ENCODE assay signal across 24 mouse cellular contexts in the genomic region with DNA sequence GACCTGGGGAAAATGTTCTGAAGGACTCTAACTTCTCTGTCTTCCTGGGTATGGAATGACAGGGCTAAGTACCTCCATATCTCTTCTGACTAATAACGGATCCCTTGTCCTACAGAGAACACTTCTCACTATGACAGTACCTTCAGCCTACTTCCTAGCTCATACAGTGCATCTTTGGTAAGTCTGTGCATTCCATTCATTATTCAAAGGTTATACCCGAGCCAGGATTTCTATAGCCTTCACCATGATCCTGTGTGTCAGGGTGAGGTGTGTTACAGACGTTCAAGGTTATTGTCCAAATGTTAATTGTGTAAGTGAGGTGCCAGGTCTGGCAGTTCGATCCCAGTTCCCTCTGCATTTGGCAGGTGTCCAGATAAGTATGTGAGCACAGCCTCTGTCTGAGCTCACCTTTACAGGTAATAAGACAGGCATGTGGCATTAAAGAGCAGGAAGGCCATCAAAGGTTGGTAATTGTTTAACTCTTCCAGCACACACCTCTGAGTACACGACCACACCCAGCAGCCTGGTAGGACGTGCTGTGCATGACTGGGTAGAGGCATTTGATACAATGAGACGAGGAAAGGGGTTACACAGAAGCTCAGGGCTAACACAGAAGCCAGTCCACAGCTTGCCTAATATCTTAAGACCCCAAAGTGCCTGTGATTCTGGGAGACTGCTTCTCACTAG.
DNase-seq lines count a peak whose midpoint lies in the region; ATAC-seq and TF ChIP-seq lines count a peak whose summit lies in the region.
"Had no signal": no experiment of that assay in that cellular context is flagged by ENCODE, and none has a peak within 500 bp of the region (broad histone marks: within the 10 kb centered on the region; RNA-seq: fewer than 3 reads in every experiment).

No protein-coding gene starts in this region.

- H3K9ac ChIP-seq in kidney, embryonic 16.5 days (replicated peaks; ENCODE audit: low read length), result no peak overlapping the region
- H3K9ac ChIP-seq in intestine, embryonic 14.5 days (ENCODE audit: low read length), result no peak overlapping the region
- H3K9ac ChIP-seq in intestine, postnatal 0 days (ENCODE audit: low read depth, low read length), result no peak overlapping the region
- H3K9ac ChIP-seq in stomach, embryonic 15.5 days, result no peak overlapping the region
- H3K9ac ChIP-seq in forebrain, embryonic 15.5 days (replicated peaks), result no peak overlapping the region
- H3K9ac ChIP-seq: heart, embryonic 12.5 days; heart, embryonic 15.5 days; hindbrain, embryonic 13.5 days had no signal

- no peaks in the 10 kb centered on the region for H3K9me3 ChIP-seq in kidney, embryonic 16.5 days (ENCODE audit: low read length)
- H3K9me3 ChIP-seq in intestine, embryonic 14.5 days (ENCODE audit: control insufficient read depth, low read length), result no peaks in the 10 kb centered on the region
- H3K9me3 ChIP-seq in intestine, postnatal 0 days (ENCODE audit: control insufficient read depth), result no peaks in the 10 kb centered on the region
- H3K9me3 ChIP-seq in stomach, embryonic 15.5 days, result no peaks in the 10 kb centered on the region
- H3K9me3 ChIP-seq in forebrain, embryonic 15.5 days, result no peaks in the 10 kb centered on the region
- H3K9me3 ChIP-seq: heart, embryonic 12.5 days; heart, embryonic 15.5 days; hindbrain, embryonic 10.5 days; hindbrain, embryonic 13.5 days had no signal

- H3K27me3 ChIP-seq in kidney, embryonic 16.5 days (ENCODE audit: insufficient read depth, low read length), result no peaks in the 10 kb centered on the region
- no peaks in the 10 kb centered on the region for H3K27me3 ChIP-seq in intestine, embryonic 14.5 days (replicated peaks; ENCODE audit: control insufficient read depth, insufficient read depth, low read length)
- H3K27me3 ChIP-seq in intestine, postnatal 0 days (replicated peaks; ENCODE audit: control insufficient read depth, insufficient read depth, low read length), result no peaks in the 10 kb centered on the region
- no peaks in the 10 kb centered on the region for H3K27me3 ChIP-seq in stomach, embryonic 15.5 days (replicated peaks)
- no peaks in the 10 kb centered on the region for H3K27me3 ChIP-seq in forebrain, embryonic 15.5 days
- H3K27me3 ChIP-seq: heart, embryonic 12.5 days; heart, embryonic 15.5 days; hindbrain, embryonic 13.5 days had no signal

- no peak overlapping the region for H3K4me2 ChIP-seq in kidney, embryonic 16.5 days (replicated peaks; ENCODE audit: low read depth, low read length)
- H3K4me2 ChIP-seq in intestine, embryonic 14.5 days (ENCODE audit: low read length), result no peak overlapping the region
- H3K4me2 ChIP-seq in intestine, postnatal 0 days (replicated peaks; ENCODE audit: low read depth), result no peak overlapping the region
- no peak overlapping the region for H3K4me2 ChIP-seq in stomach, embryonic 15.5 days
- no peak overlapping the region for H3K4me2 ChIP-seq in forebrain, embryonic 15.5 days (replicated peaks)
- H3K4me2 ChIP-seq: heart, embryonic 12.5 days; heart, embryonic 15.5 days; hindbrain, embryonic 13.5 days had no signal

- no peak for TF ChIP-seq CTCF in intestine, postnatal 0 days (IDR thresholded peaks at IDR 0.05; ENCODE audit: low read depth)
- no peak for TF ChIP-seq CTCF in gastrocnemius, adult 2 months (IDR thresholded peaks at IDR 0.05)

- no peaks in the 10 kb centered on the region for H3K4me1 ChIP-seq in kidney, embryonic 16.5 days (ENCODE audit: insufficient read depth, low read length)
- H3K4me1 ChIP-seq in intestine, embryonic 14.5 days (replicated peaks; ENCODE audit: control insufficient read depth, insufficient read depth, low read length), result no peaks in the 10 kb centered on the region
- H3K4me1 ChIP-seq in intestine, postnatal 0 days (replicated peaks; ENCODE audit: control insufficient read depth, insufficient read depth, low read length), result no peaks in the 10 kb centered on the region; the same call in 1 of the 2 replicates
- no peaks in the 10 kb centered on the region for H3K4me1 ChIP-seq in stomach, embryonic 15.5 days
- no peaks in the 10 kb centered on the region for H3K4me1 ChIP-seq in forebrain, embryonic 15.5 days
- H3K4me1 ChIP-seq: heart, embryonic 12.5 days; heart, embryonic 15.5 days; hindbrain, embryonic 10.5 days; hindbrain, embryonic 13.5 days had no signal

- WGBS in kidney, embryonic 16.5 days, result 55% methylated on average over 7 of the region's 7 CpGs
- 72% methylated on average over 7 of the region's 7 CpGs for WGBS in intestine, embryonic 14.5 days
- WGBS in intestine, postnatal 0 days, result 35% methylated on average over 7 of the region's 7 CpGs
- WGBS in stomach, embryonic 15.5 days, result 57% methylated on average over 7 of the region's 7 CpGs
- 77% methylated on average over 7 of the region's 7 CpGs for WGBS in forebrain, embryonic 15.5 days

- intact Hi-C loops in gastrocnemius, adult 2 months (cut with DNase I), result no loop called here

- H3K27ac ChIP-seq in kidney, embryonic 16.5 days (ENCODE audit: low read length), result no peak overlapping the region
- peak overlapping the region; percentile 9; the same call in 1 of the 2 replicates for H3K27ac ChIP-seq in intestine, embryonic 14.5 days (ENCODE audit: low read depth)
- no peak overlapping the region for H3K27ac ChIP-seq in intestine, postnatal 0 days (ENCODE audit: low read depth, low read length)
- H3K27ac ChIP-seq in stomach, embryonic 15.5 days, result peak overlapping the region; percentile 50
- H3K27ac ChIP-seq in gastrocnemius, adult 2 months, result no peak overlapping the region
- H3K27ac ChIP-seq in forebrain, embryonic 15.5 days (replicated peaks), result no peak overlapping the region
- H3K27ac ChIP-seq: heart, embryonic 15.5 days; hindbrain, embryonic 10.5 days; hindbrain, embryonic 13.5 days had no signal

- H3K4me3 ChIP-seq in kidney, embryonic 16.5 days (ENCODE audit: low read length), result no peak overlapping the region
- no peak overlapping the region for H3K4me3 ChIP-seq in intestine, embryonic 14.5 days (ENCODE audit: low read depth, low read length)
- H3K4me3 ChIP-seq in intestine, postnatal 0 days (ENCODE audit: low read depth, low read length), result no peak overlapping the region
- H3K4me3 ChIP-seq in stomach, embryonic 15.5 days (replicated peaks), result no peak overlapping the region
- H3K4me3 ChIP-seq in gastrocnemius, adult 2 months, result no peak overlapping the region
- H3K4me3 ChIP-seq in forebrain, embryonic 15.5 days, result no peak overlapping the region
- H3K4me3 ChIP-seq: heart, embryonic 12.5 days; heart, embryonic 15.5 days; hindbrain, embryonic 10.5 days; hindbrain, embryonic 13.5 days had no signal

- H3K36me3 ChIP-seq in kidney, embryonic 16.5 days (ENCODE audit: insufficient read depth, low read length), result no peaks in the 10 kb centered on the region
- H3K36me3 ChIP-seq in intestine, embryonic 14.5 days (ENCODE audit: control insufficient read depth, insufficient read depth, low read length), result no peaks in the 10 kb centered on the region
- no peaks in the 10 kb centered on the region for H3K36me3 ChIP-seq in intestine, postnatal 0 days (ENCODE audit: control insufficient read depth, insufficient read depth)
- H3K36me3 ChIP-seq in stomach, embryonic 15.5 days, result no peaks in the 10 kb centered on the region
- no peaks in the 10 kb centered on the region for H3K36me3 ChIP-seq in forebrain, embryonic 15.5 days
- H3K36me3 ChIP-seq: heart, embryonic 12.5 days; heart, embryonic 15.5 days; hindbrain, embryonic 10.5 days; hindbrain, embryonic 13.5 days had no signal

- peak; percentile 65; the same call in 1 of the 2 replicates for ATAC-seq in kidney, embryonic 16.5 days (ENCODE audit: low FRiP score, low TSS enrichment)
- ATAC-seq in intestine, embryonic 14.5 days (replicated peaks; ENCODE audit: low FRiP score, low TSS enrichment, low read depth), result peak; percentile 93
- peak; percentile 97 for ATAC-seq in intestine, postnatal 0 days
- peak; percentile 91 for ATAC-seq in stomach, embryonic 15.5 days (ENCODE audit: insufficient read depth, low FRiP score, low read depth)
- ATAC-seq in forebrain, embryonic 15.5 days (replicated peaks), result no peak
- ATAC-seq: activated CD4-positive, CD25-positive, alpha-beta regulatory T cell, adult 4 months; forebrain, embryonic 14.5 days; hindbrain, embryonic 16.5 days had no signal

- no peak for DNase-seq in kidney, postnatal 14 days
- DNase-seq in intestine, embryonic 14.5 days (ENCODE audit: low spot score), result peak; percentile 75
- DNase-seq in gastrocnemius, adult 2 months, result no peak
- no peak for DNase-seq in gastrocnemius, postnatal 4 days (ENCODE audit: low spot score in 2 of 2)
- DNase-seq: adrenal gland, postnatal 10 days; adrenal gland, postnatal 36 days; cerebellum, adult 18-20 months; cerebellum, adult 9-10 months; cerebellum, postnatal 14 days; gastrocnemius, postnatal 14 days; heart, adult 18-20 months; heart, postnatal 10 days; heart, postnatal 36 days had no signal

Comparison
In these comparisons a context has a peak if more than half of its experiments do, and no peak if none do; other contexts are left out.
1. H3K27ac ChIP-seq: peak in intestine, embryonic 14.5 days (single experiment) and stomach, embryonic 15.5 days (single experiment); none in kidney, embryonic 16.5 days (single experiment), intestine, postnatal 0 days (single experiment), gastrocnemius, adult 2 months (single experiment) and forebrain, embryonic 15.5 days (single experiment).